Mouse (Mus musculus): ENCODE results near the gene Lgals9. TPM values are rescaled to one million over a fixed set of nuclear protein-coding genes. Genes with fewer than 3 reads are reported as not detected.

The Lgals9 gene
- polyA plus RNA-seq, 1 experiment from 2014 or later = 52.9 TPM

DNA sequence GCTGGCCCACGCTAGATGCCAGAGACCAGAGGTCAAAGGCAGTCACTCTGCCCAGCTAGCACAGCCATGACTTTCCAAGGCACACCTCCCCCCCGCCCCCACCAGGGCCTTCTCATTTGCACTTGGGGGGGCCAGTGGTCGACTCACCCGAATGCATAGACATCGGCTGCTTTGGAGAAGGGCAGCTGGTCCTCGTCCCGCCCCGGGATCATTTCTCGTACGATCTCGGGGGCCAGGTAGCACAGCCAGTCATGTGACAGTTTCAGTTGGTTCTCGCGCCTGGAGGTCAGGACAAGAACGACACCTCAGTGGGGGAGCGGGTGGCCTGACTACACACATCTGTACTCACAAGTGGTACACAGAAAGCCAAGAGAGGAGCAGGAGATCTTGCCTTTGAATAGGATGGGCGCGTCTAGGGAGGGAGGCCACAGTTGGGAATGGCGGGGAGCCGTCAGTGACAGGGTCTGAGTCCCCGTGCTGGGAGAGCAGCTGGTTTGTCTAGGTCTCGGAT lies 35.8 kb upstream of the Lgals9 start:
- no peak for ATAC-seq (replicated peaks; ENCODE audit: low FRiP score, low TSS enrichment, low read depth)
- Histone ChIP-seq H3K36me3 (ENCODE audit: control insufficient read depth, insufficient read depth, low read length) (peaks cover 39% of the 10 kb centered on the region), H3K27me3 (replicated peaks; ENCODE audit: control insufficient read depth, insufficient read depth, low read length) (no peaks in the 10 kb centered on the region)

DNA sequence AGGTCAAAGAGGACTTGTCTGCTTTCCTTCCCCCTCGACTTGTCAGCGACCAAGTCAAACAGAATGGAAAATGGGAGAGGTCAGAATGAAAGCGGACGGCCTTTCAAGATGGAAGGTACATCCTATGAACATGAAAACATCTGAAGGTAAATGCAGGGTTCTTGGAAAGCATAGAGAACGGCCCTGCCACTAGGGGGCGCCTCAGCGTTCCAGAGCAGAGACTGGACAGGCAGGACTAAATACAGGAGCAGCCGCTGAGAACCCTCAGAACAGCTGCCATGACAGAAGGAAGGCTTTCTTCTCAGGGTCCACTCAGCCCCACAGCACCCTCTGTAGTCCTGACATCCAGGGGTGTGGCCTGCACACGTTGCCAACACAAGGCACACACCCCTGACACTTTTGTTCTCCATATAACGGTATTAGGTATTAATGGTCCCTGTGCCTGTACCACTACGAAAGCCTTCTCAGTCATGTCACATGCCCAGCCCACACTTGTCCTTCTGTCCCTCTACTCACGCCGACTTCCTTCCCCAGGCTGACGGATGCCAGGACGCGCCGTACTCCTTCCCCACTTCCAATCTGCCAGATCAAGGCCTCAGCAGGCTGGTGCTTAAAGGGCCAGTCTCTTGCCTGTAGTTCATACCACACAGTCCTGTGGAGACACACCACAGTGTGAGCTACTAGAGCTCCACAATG lies 35.2 kb upstream of the Lgals9 start:
- Histone ChIP-seq H3K27me3 (replicated peaks; ENCODE audit: control insufficient read depth, insufficient read depth, low read length) (no peaks in the 10 kb centered on the region), H3K9me3 (ENCODE audit: control insufficient read depth, low read length) (no peaks in the 10 kb centered on the region), H3K4me3 (ENCODE audit: low read depth, low read length) (no peak overlapping the region), H3K9ac (ENCODE audit: low read length) (no peak overlapping the region), H3K4me2 (ENCODE audit: low read length) (no peak overlapping the region), H3K36me3 (ENCODE audit: control insufficient read depth, insufficient read depth, low read length) (peaks cover 35% of the 10 kb centered on the region), H3K27ac (ENCODE audit: low read depth) (no peak overlapping the region), H3K4me1 (replicated peaks; ENCODE audit: control insufficient read depth, insufficient read depth, low read length) (peaks cover 20% of the 10 kb centered on the region)
- no peak for ATAC-seq (replicated peaks; ENCODE audit: low FRiP score, low TSS enrichment, low read depth)
- 77% methylated on average over 17 of the region's 17 CpGs for WGBS
- no peak for DNase-seq (ENCODE audit: low spot score)

More for the DNA sequence above, 35.8 kb upstream of the Lgals9 start:
- WGBS = 81% methylated on average over 21 of the region's 21 CpGs
- no peak overlapping the region for H3K9ac ChIP-seq (ENCODE audit: low read length)
- no peak for DNase-seq (ENCODE audit: low spot score)
- no peak overlapping the region for H3K27ac ChIP-seq (ENCODE audit: low read depth)
- peaks cover 15% of the 10 kb centered on the region for H3K4me1 ChIP-seq (replicated peaks; ENCODE audit: control insufficient read depth, insufficient read depth, low read length)
- no peak overlapping the region for H3K4me3 ChIP-seq (ENCODE audit: low read depth, low read length)
- H3K9me3 ChIP-seq (ENCODE audit: control insufficient read depth, low read length) = no peaks in the 10 kb centered on the region
- H3K4me2 ChIP-seq (ENCODE audit: low read length) = no peak overlapping the region

DNA sequence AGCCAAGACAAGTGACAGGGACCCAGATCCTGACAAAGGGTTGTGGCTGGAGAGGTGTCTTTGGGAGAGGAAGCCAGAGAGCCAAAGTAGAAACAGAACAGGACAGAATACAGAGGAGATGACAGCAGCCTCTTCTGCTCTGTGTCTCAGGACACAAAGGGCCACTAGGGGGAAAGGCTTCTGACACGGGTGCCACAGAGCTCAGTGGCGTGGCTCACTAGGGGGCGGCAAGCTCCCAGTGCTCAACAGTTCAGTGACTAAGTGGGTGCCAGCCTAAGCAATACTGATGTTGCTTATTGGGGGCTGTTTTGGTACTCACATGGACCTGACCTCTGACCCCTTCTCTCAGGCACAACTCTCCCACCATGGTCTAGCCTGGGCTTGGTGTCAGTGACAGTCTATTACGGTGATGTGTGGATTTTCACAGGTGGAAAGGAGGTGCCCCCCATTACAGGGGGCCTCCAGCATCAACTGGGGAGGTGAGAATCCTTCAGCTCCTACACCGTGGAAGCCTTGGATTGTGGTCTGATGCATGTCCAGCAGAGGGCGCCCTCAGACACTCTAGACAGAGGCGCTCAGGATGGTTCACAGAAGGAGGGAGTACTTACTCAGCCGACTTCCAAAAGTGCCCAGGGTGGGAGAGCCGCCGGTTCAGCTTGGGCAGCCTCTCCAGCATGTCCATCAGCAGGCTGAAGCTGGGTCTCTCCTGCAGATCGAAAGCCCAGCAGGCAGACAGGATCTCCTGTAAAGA lies 34.4 kb upstream of the Lgals9 start:
- DNase-seq (ENCODE audit: low spot score) (peak; percentile 87), ATAC-seq (replicated peaks; ENCODE audit: low FRiP score, low TSS enrichment, low read depth) (no peak; the same call in 1 of the 2 replicates)
- H3K4me2 ChIP-seq (ENCODE audit: low read length) = no peak overlapping the region
- peaks cover 28% of the 10 kb centered on the region for H3K4me1 ChIP-seq (replicated peaks; ENCODE audit: control insufficient read depth, insufficient read depth, low read length)
- no peaks in the 10 kb centered on the region for H3K9me3 ChIP-seq (ENCODE audit: control insufficient read depth, low read length)
- no peak overlapping the region for H3K27ac ChIP-seq (ENCODE audit: low read depth)
- H3K9ac ChIP-seq (ENCODE audit: low read length) = no peak overlapping the region
- no peaks in the 10 kb centered on the region for H3K27me3 ChIP-seq (replicated peaks; ENCODE audit: control insufficient read depth, insufficient read depth, low read length)
- WGBS = 58% methylated on average over 11 of the region's 11 CpGs
- no peak overlapping the region for H3K4me3 ChIP-seq (ENCODE audit: low read depth, low read length)
- H3K36me3 ChIP-seq (ENCODE audit: control insufficient read depth, insufficient read depth, low read length) = peaks cover 35% of the 10 kb centered on the region

DNA sequence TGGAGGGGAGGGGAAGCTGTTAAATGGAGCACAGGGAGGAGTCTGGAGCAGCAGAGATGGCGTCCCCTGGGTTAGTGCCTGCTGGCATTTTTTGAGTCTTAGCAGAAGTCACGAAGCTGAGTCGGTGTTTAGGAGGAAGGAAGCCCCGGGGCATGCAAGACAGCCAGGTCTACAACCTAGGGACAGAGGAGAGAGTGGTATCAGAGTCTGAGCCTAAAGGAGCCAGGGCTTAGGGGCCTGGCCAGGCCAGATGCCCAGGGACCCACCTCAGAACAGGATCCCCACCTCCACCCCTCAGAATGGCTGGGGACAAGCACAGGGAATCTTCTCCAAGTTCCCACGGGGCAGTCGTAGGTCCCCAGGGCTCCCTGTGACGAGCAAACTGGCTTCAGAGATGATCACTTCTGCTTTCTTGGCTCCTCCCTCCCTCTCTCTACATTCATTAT lies 32.4 kb upstream of the Lgals9 start:
- H3K9ac ChIP-seq (ENCODE audit: low read length) = no peak overlapping the region
- 76% methylated on average over 7 of the region's 7 CpGs for WGBS
- no peak overlapping the region for H3K27ac ChIP-seq (ENCODE audit: low read depth)
- ATAC-seq (replicated peaks; ENCODE audit: low FRiP score, low TSS enrichment, low read depth) (no peak), DNase-seq (ENCODE audit: low spot score) (no peak)
- no peaks in the 10 kb centered on the region for H3K9me3 ChIP-seq (ENCODE audit: control insufficient read depth, low read length)
- H3K27me3 ChIP-seq (replicated peaks; ENCODE audit: control insufficient read depth, insufficient read depth, low read length) = no peaks in the 10 kb centered on the region
- peaks cover 35% of the 10 kb centered on the region for H3K36me3 ChIP-seq (ENCODE audit: control insufficient read depth, insufficient read depth, low read length)
- no peak overlapping the region for H3K4me2 ChIP-seq (ENCODE audit: low read length)
- H3K4me1 ChIP-seq (replicated peaks; ENCODE audit: control insufficient read depth, insufficient read depth, low read length) = peaks cover 18% of the 10 kb centered on the region
- H3K4me3 ChIP-seq (ENCODE audit: low read depth, low read length) = no peak overlapping the region

DNA sequence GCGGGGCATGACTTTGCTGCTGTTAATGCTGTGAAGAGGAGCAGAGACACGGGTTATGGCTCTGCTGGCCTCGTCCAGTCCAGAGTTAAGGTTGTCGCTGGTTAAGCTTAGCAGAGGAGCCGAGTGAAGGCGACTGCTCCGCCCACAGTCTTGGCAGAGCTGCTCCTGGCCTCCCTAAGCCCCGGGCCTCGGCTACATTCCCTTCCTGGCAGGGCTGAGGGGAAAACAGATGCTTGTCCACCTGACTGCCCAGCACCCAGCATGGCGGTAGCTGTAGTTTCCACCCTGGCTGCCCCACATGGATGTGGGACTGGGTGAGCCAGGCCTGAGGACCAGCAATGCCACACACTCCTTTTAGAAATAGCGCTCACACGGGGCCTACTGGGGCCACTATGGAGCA lies 31.5 kb upstream of the Lgals9 start:
- no peaks in the 10 kb centered on the region for H3K27me3 ChIP-seq (replicated peaks; ENCODE audit: control insufficient read depth, insufficient read depth, low read length)
- no peaks in the 10 kb centered on the region for H3K9me3 ChIP-seq (ENCODE audit: control insufficient read depth, low read length)
- 49% methylated on average over 12 of the region's 12 CpGs for WGBS
- H3K4me1 ChIP-seq (replicated peaks; ENCODE audit: control insufficient read depth, insufficient read depth, low read length) = peaks cover 18% of the 10 kb centered on the region
- DNase-seq (ENCODE audit: low spot score) (no peak), ATAC-seq (replicated peaks; ENCODE audit: low FRiP score, low TSS enrichment, low read depth) (no peak)
- no peak overlapping the region for H3K4me3 ChIP-seq (ENCODE audit: low read depth, low read length)
- no peak overlapping the region for H3K4me2 ChIP-seq (ENCODE audit: low read length)
- no peak overlapping the region for H3K9ac ChIP-seq (ENCODE audit: low read length)
- no peak overlapping the region for H3K27ac ChIP-seq (ENCODE audit: low read depth)
- peaks cover 35% of the 10 kb centered on the region for H3K36me3 ChIP-seq (ENCODE audit: control insufficient read depth, insufficient read depth, low read length)

DNA sequence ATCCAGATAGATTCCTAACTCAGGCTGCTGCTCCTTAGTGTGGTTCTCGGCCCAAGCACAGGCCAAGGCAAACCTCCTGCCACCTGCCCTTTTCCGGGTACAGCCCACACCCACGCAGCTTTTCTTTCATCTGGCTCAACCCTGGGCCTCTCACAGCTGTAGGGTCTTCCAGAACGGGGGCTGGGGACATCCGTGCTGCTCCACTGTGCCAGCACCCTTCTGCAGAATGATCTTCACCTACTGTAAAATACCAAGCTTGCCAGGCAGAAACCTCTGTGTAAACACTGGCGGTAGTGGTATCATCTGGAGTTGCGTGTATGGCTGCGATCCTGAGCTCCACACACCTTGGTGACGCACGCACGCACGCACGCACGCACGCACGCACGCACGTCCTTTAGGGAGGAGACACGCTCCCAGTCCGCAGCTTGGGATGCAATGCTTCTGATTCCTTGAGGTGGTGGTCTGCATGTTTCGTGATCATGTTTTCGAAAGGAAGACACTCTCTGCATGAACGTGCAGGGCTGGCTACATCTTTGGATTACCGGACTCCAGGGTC lies 31.0 kb upstream of the Lgals9 start:
- H3K9ac ChIP-seq (ENCODE audit: low read length) = no peak overlapping the region
- no peak overlapping the region for H3K4me3 ChIP-seq (ENCODE audit: low read depth, low read length)
- no peaks in the 10 kb centered on the region for H3K9me3 ChIP-seq (ENCODE audit: control insufficient read depth, low read length)
- no peaks in the 10 kb centered on the region for H3K27me3 ChIP-seq (replicated peaks; ENCODE audit: control insufficient read depth, insufficient read depth, low read length)
- no peak overlapping the region for H3K4me2 ChIP-seq (ENCODE audit: low read length)
- ATAC-seq (replicated peaks; ENCODE audit: low FRiP score, low TSS enrichment, low read depth) (no peak), DNase-seq (ENCODE audit: low spot score) (no peak)
- H3K36me3 ChIP-seq (ENCODE audit: control insufficient read depth, insufficient read depth, low read length) = peaks cover 35% of the 10 kb centered on the region
- no peak overlapping the region for H3K27ac ChIP-seq (ENCODE audit: low read depth)
- WGBS = 82% methylated on average over 24 of the region's 24 CpGs
- peaks cover 18% of the 10 kb centered on the region for H3K4me1 ChIP-seq (replicated peaks; ENCODE audit: control insufficient read depth, insufficient read depth, low read length)

DNA sequence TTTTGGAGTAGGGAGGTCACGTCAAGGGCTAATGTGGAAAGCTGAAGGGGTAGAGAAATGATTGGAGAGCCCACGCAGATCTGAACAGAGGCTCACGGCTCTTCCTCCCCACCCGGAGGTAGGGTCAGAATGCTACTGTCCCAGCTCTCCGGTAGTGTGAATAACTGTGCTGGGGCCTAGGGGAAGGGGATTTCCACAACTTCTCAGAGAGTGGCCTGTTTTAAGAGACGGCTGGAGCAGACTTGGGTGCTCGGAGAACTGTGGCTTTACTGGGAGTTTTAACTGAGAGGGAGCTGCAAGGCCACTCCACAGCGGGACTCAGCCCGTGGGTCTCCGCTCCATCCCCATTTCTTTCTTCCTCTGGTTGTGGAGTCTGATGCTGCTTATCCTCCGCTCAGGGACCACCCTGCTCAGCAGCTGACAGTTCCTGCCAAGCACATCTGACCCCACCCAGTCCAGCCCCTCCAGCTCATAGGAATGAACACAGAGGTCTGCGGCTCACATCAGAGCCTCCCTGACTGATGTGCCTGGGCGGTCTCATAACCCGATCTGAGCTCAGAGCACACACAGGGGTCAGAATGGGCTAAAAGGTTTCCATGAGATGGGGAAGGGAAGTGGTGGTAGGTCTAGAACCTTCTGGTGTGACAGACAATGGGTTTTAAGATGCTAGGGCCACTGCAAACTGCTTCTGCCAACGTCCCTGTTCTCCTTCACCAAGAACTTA lies 30.0 kb upstream of the Lgals9 start:
- peaks cover 18% of the 10 kb centered on the region for H3K4me1 ChIP-seq (replicated peaks; ENCODE audit: control insufficient read depth, insufficient read depth, low read length)
- peaks cover 26% of the 10 kb centered on the region for H3K36me3 ChIP-seq (ENCODE audit: control insufficient read depth, insufficient read depth, low read length)
- WGBS = 51% methylated on average over 15 of the region's 15 CpGs
- no peak overlapping the region for H3K4me3 ChIP-seq (ENCODE audit: low read depth, low read length)
- H3K27ac ChIP-seq (ENCODE audit: low read depth) = no peak overlapping the region
- ATAC-seq (replicated peaks; ENCODE audit: low FRiP score, low TSS enrichment, low read depth) (no peak), DNase-seq (ENCODE audit: low spot score) (peak; percentile 63)
- no peaks in the 10 kb centered on the region for H3K27me3 ChIP-seq (replicated peaks; ENCODE audit: control insufficient read depth, insufficient read depth, low read length)
- H3K9ac ChIP-seq (ENCODE audit: low read length) = no peak overlapping the region
- no peaks in the 10 kb centered on the region for H3K9me3 ChIP-seq (ENCODE audit: control insufficient read depth, low read length)
- H3K4me2 ChIP-seq (ENCODE audit: low read length) = no peak overlapping the region

DNA sequence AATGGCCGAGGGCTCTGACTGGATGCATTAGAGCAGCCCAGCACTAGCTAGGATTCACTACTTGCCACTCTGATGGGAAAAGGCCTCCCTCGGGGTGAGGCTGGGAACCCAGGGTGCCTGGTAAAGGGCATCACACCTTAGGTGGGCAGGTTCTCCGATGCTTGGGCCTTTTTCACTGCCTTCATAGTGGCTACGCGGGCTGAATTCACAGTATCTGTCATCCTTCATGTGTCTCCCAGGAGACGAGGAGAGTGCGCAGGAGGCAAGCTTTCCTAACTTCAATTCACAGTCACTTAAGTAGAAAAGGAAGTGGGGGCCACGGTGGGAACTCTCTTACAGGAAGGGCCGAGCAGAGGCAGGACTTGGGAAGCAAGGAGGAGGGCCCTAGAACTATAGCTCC lies 29.1 kb upstream of the Lgals9 start:
- H3K4me2 ChIP-seq (ENCODE audit: low read length) = no peak overlapping the region
- no peak overlapping the region; the same call in 1 of the 2 replicates for H3K27ac ChIP-seq (ENCODE audit: low read depth)
- H3K4me1 ChIP-seq (replicated peaks; ENCODE audit: control insufficient read depth, insufficient read depth, low read length) = peaks cover 18% of the 10 kb centered on the region
- H3K36me3 ChIP-seq (ENCODE audit: control insufficient read depth, insufficient read depth, low read length) = peaks cover 19% of the 10 kb centered on the region
- whole genome bisulfite sequencing = 45% methylated on average over 9 of the region's 9 CpGs
- H3K9me3 ChIP-seq (ENCODE audit: control insufficient read depth, low read length) = no peaks in the 10 kb centered on the region
- no peaks in the 10 kb centered on the region for H3K27me3 ChIP-seq (replicated peaks; ENCODE audit: control insufficient read depth, insufficient read depth, low read length)
- H3K4me3 ChIP-seq (ENCODE audit: low read depth, low read length) = no peak overlapping the region
- DNase-seq (ENCODE audit: low spot score) (no peak), ATAC-seq (replicated peaks; ENCODE audit: low FRiP score, low TSS enrichment, low read depth) (no peak)
- no peak overlapping the region for H3K9ac ChIP-seq (ENCODE audit: low read length)

Data from intestine, embryonic 14.5 days (tissue).